Mouse (Mus musculus): Measurements from ENCODE around the gene Proca1. TPM values are rescaled to one million over a fixed set of nuclear protein-coding genes. Genes with fewer than 3 reads are reported as not detected.
A peak's percentile ranks its signal among the peaks of the same experiment; 100 is the strongest.

Gene Proca1
- polyA plus RNA-seq, 1 experiment from 2014 or later: 2.9 TPM

- peak overlapping the region; percentile 70 for H3K9ac ChIP-seq
- H3K4me1 ChIP-seq: peaks cover 37% of the 10 kb centered on the region
- no peaks in the 10 kb centered on the region for H3K27me3 ChIP-seq
- peak overlapping the region; percentile 49 for H3K4me3 ChIP-seq
- peak overlapping the region; percentile 88 for H3K4me2 ChIP-seq (replicated peaks)
- no peak for ATAC-seq (ENCODE audit: insufficient number of reproducible peaks, insufficient read depth, low FRiP score, low TSS enrichment)
- peak overlapping the region; percentile 85; the same call in 1 of the 2 replicates for H3K27ac ChIP-seq
- peaks cover 32% of the 10 kb centered on the region for H3K36me3 ChIP-seq
- WGBS: under 1% methylated on average over 23 of the region's 23 CpGs
- H3K9me3 ChIP-seq: no peaks in the 10 kb centered on the region
Observed at GRCm38 (mm10) chr11:78176905-78177331, 16.3 kb upstream of the Proca1 start.

GRCm38 (mm10) chr11:78177437-78177836 is 15.8 kb upstream of the Proca1 start:
- no peak for ATAC-seq (ENCODE audit: insufficient number of reproducible peaks, insufficient read depth, low FRiP score, low TSS enrichment)
- Histone ChIP-seq H3K9me3 (no peaks in the 10 kb centered on the region), H3K4me2 (replicated peaks) (peak overlapping the region; percentile 88), H3K4me3 (peak overlapping the region; percentile 49), H3K27me3 (no peaks in the 10 kb centered on the region), H3K4me1 (peaks cover 43% of the 10 kb centered on the region), H3K36me3 (peaks cover 29% of the 10 kb centered on the region), H3K9ac (peak overlapping the region; percentile 70), H3K27ac (peak overlapping the region; percentile 97)
- WGBS: under 1% methylated on average over 10 of the region's 10 CpGs

GRCm38 (mm10) chr11:78177903-78178858 is 15.0 kb upstream of the Proca1 start:
- H3K27me3 ChIP-seq: no peaks in the 10 kb centered on the region
- H3K4me2 ChIP-seq (replicated peaks): peak overlapping the region; percentile 88
- ATAC-seq (ENCODE audit: insufficient number of reproducible peaks, insufficient read depth, low FRiP score, low TSS enrichment): peak; percentile 89
- H3K4me3 ChIP-seq: peak overlapping the region; percentile 49
- peak overlapping the region; percentile 70 for H3K9ac ChIP-seq
- peaks cover 26% of the 10 kb centered on the region for H3K36me3 ChIP-seq
- H3K9me3 ChIP-seq: no peaks in the 10 kb centered on the region
- H3K27ac ChIP-seq: peak overlapping the region; percentile 97
- peaks cover 44% of the 10 kb centered on the region for H3K4me1 ChIP-seq
- under 1% methylated on average over 68 of the region's 84 CpGs for WGBS

- Histone ChIP-seq H3K4me2 (replicated peaks) (peak overlapping the region; percentile 88), H3K27me3 (no peaks in the 10 kb centered on the region), H3K36me3 (peaks cover 26% of the 10 kb centered on the region), H3K9me3 (no peaks in the 10 kb centered on the region), H3K4me3 (peak overlapping the region; percentile 49), H3K27ac (peak overlapping the region; percentile 97), H3K9ac (peak overlapping the region; percentile 70), H3K4me1 (peaks cover 44% of the 10 kb centered on the region)
- under 1% methylated on average over 29 of the region's 29 CpGs for WGBS
- peak; percentile 2; the same call in 1 of the 2 replicates for ATAC-seq (ENCODE audit: insufficient number of reproducible peaks, insufficient read depth, low FRiP score, low TSS enrichment)
Observed at GRCm38 (mm10) chr11:78178859-78179437, 14.2 kb upstream of the Proca1 start.

GRCm38 (mm10) chr11:78179438-78179999 is 13.7 kb upstream of the Proca1 start:
- Histone ChIP-seq H3K9ac (peak overlapping the region; percentile 70), H3K4me3 (peak overlapping the region; percentile 49), H3K4me2 (replicated peaks) (peak overlapping the region; percentile 88), H3K27ac (peak overlapping the region; percentile 97), H3K4me1 (peaks cover 44% of the 10 kb centered on the region), H3K9me3 (no peaks in the 10 kb centered on the region), H3K36me3 (peaks cover 26% of the 10 kb centered on the region), H3K27me3 (no peaks in the 10 kb centered on the region)
- WGBS: 28% methylated on average over 8 of the region's 8 CpGs
- ATAC-seq (ENCODE audit: insufficient number of reproducible peaks, insufficient read depth, low FRiP score, low TSS enrichment): no peak

- H3K27me3 ChIP-seq: no peaks in the 10 kb centered on the region
- H3K4me3 ChIP-seq: peak overlapping the region; percentile 49; the same call in 1 of the 2 replicates
- peak overlapping the region; percentile 88 for H3K4me2 ChIP-seq (replicated peaks)
- H3K27ac ChIP-seq: peak overlapping the region; percentile 97; the same call in 1 of the 2 replicates
- peaks cover 26% of the 10 kb centered on the region for H3K36me3 ChIP-seq
- peaks cover 44% of the 10 kb centered on the region for H3K4me1 ChIP-seq
- H3K9ac ChIP-seq: peak overlapping the region; percentile 33; the same call in 1 of the 2 replicates
- H3K9me3 ChIP-seq: no peaks in the 10 kb centered on the region
- 75% methylated on average over 6 of the region's 6 CpGs for WGBS
- no peak for ATAC-seq (ENCODE audit: insufficient number of reproducible peaks, insufficient read depth, low FRiP score, low TSS enrichment)
Observed at GRCm38 (mm10) chr11:78180081-78180761, 13.0 kb upstream of the Proca1 start.

GRCm38 (mm10) chr11:78181830-78182357 is 11.3 kb upstream of the Proca1 start:
- Histone ChIP-seq H3K9ac (peak overlapping the region; percentile 93), H3K27ac (no peak overlapping the region), H3K4me2 (replicated peaks) (peak overlapping the region; percentile 84), H3K9me3 (no peaks in the 10 kb centered on the region), H3K4me3 (peak overlapping the region; percentile 90), H3K36me3 (peaks cover 26% of the 10 kb centered on the region), H3K27me3 (no peaks in the 10 kb centered on the region), H3K4me1 (peaks cover 44% of the 10 kb centered on the region)
- 38% methylated on average over 2 of the region's 2 CpGs for WGBS
- no peak for ATAC-seq (ENCODE audit: insufficient number of reproducible peaks, insufficient read depth, low FRiP score, low TSS enrichment)

- Histone ChIP-seq H3K4me1 (peaks cover 40% of the 10 kb centered on the region), H3K4me3 (peak overlapping the region; percentile 90), H3K9me3 (no peaks in the 10 kb centered on the region), H3K4me2 (replicated peaks) (peak overlapping the region; percentile 84), H3K27me3 (no peaks in the 10 kb centered on the region), H3K27ac (peak overlapping the region; percentile 97), H3K36me3 (peaks cover 26% of the 10 kb centered on the region), H3K9ac (peak overlapping the region; percentile 93)
- WGBS: 10% methylated on average over 7 of the region's 7 CpGs
- ATAC-seq (ENCODE audit: insufficient number of reproducible peaks, insufficient read depth, low FRiP score, low TSS enrichment): no peak
Observed at GRCm38 (mm10) chr11:78182450-78182849, 10.7 kb upstream of the Proca1 start.

- peak; percentile 83 for ATAC-seq (ENCODE audit: insufficient number of reproducible peaks, insufficient read depth, low FRiP score, low TSS enrichment)
- Histone ChIP-seq H3K9me3 (no peaks in the 10 kb centered on the region), H3K9ac (peak within 1 kb of the TSS; percentile 93), H3K4me3 (peak within 1 kb of the TSS; percentile 90), H3K4me2 (replicated peaks) (peak within 1 kb of the TSS; percentile 84), H3K27ac (peak within 1 kb of the TSS; percentile 97), H3K27me3 (no peaks in the 10 kb centered on the region), H3K4me1 (peaks cover 38% of the 10 kb centered on the region), H3K36me3 (peaks cover 26% of the 10 kb centered on the region)
- WGBS: under 1% methylated on average over 38 of the region's 38 CpGs
Observed at GRCm38 (mm10) chr11:78182961-78183844, 10.0 kb upstream of the Proca1 start, which contains the start of gene Rpl23a. TSS of gene Rpl23a (minus strand) at chr11:78183584.

- Histone ChIP-seq H3K9ac (peak overlapping the region; percentile 44; the same call in 1 of the 2 replicates), H3K4me2 (replicated peaks) (peak overlapping the region; percentile 40), H3K27ac (peak overlapping the region; percentile 46; the same call in 1 of the 2 replicates), H3K4me1 (peaks cover 35% of the 10 kb centered on the region), H3K27me3 (no peaks in the 10 kb centered on the region), H3K36me3 (peaks cover 26% of the 10 kb centered on the region), H3K9me3 (no peaks in the 10 kb centered on the region), H3K4me3 (peak overlapping the region; percentile 90; the same call in 1 of the 2 replicates)
- WGBS: 49% methylated on average over 10 of the region's 10 CpGs
- no peak for ATAC-seq (ENCODE audit: insufficient number of reproducible peaks, insufficient read depth, low FRiP score, low TSS enrichment)
Observed at GRCm38 (mm10) chr11:78183884-78184514, 9.2 kb upstream of the Proca1 start.

Data from embryonic facial prominence, embryonic 12.5 days (tissue).